Mouse (Mus musculus) right cerebral cortex, postnatal 36 days (tissue): ENCODE measurements around the gene Map3k15.

Experiments used
- DNase-seq, 2 experiments: peaks; one replicate each; pipeline ENCODE4 v3.0.0; 2022; ENCODE audit warnings: low spot score in 2 of 2, mixed read lengths in 1 of 2

The Map3k15 gene

DNA sequence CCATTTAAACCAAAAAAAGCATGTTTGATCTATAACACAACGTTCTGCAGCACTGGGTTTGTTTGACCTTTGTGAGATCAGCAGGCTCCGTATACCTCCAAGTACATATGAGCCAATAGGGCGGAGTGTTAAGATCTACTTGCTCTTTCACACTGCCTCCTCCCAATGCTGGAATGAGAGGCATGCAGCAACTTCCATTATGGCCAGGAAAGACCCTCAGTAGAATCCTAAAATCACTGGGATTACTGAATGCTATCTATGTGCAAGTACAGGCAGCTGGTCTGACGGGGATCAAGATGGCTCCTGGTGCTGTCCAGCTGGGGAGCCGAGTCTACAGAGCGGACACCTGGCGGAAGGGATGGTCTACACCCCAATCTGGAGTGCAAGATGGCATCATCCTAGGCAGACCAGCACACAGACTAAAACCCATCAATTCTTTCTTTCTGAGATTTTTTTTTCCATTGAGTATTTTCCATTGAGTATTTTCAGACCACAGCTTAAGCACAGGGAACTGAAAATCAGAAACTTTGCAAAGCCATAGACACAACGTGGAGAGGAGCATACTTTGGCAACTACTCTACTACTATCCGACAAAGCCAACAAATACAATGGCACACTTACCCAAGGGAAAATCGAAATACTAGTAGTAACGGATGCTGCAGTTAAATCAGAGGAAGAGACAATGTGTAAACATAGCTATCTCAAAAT is 146.1 kb downstream of the Map3k15 start:
- no peak for DNase-seq

DNA sequence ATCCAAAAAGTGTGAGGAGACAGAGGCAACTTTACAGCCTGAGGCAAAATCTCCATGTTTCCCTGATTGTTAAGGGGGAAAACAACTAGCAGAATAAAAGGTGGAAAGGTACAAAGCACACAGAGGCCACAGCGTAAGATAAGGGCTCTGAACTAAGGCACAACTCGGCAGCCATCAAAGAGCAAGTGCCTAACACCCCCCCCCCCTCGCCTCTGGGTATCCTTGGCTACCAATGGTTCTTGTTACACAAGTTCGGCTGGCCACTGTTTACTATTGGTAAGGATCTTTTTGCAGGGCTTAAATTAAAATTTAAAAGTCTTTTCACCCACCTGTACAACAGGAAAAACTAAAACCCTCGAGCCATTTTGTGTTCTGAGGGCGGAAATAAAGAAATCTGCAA is 147.5 kb downstream of the Map3k15 start:
- no peak for DNase-seq

DNA sequence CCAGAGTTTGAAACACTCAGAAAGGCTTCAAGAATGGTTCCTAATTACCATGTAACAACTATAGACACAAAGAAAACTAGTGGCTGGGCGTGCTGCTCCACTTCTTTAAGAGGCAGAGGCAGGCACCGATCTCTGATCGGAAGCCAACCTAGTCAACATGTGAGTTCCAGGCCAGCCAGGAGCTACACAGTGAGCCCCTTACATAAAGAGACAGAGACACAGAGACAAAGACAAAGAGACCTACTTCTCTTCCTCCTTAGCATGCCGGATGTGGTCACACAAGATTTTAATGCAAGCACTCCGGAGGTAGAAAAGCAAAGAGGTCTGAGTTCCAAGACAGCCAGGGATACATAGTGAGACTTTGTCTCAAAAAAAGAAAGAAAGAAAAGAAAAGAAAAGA is 147.9 kb downstream of the Map3k15 start:
- DNase-seq: no peak

DNA sequence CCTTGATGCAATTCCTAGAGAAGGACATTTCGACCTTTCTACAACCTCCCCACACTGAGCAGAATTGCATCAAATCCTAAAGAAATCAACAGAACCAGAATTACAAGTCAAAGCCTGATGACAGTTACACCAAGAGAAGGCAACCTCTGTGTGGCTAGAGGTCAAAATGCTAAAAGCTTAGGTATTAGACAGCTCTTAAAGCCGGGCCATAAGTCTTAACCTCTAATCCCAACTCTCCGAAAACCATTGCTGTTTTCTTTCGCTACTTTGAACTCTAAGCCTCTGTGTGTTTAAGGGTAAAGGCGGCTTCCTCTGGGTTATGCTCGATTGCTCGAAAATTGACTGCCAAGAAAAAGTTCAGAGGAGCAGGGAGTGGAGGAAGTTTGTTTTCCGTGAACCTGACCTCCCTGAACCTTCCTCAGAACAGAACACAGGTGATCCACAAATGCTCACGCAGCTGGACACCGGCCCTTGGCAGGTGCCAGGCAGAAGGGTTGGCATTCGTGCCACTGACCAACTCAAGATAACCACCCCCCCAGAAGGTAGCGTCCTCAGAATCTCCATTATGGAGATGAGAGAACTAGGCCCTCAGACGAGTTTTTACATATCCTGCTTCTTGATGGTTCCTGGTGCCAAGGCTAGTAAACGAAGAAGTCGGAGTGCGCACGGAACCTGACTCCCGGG is 149.1 kb downstream of the Map3k15 start:
- DNase-seq: no peak

DNA sequence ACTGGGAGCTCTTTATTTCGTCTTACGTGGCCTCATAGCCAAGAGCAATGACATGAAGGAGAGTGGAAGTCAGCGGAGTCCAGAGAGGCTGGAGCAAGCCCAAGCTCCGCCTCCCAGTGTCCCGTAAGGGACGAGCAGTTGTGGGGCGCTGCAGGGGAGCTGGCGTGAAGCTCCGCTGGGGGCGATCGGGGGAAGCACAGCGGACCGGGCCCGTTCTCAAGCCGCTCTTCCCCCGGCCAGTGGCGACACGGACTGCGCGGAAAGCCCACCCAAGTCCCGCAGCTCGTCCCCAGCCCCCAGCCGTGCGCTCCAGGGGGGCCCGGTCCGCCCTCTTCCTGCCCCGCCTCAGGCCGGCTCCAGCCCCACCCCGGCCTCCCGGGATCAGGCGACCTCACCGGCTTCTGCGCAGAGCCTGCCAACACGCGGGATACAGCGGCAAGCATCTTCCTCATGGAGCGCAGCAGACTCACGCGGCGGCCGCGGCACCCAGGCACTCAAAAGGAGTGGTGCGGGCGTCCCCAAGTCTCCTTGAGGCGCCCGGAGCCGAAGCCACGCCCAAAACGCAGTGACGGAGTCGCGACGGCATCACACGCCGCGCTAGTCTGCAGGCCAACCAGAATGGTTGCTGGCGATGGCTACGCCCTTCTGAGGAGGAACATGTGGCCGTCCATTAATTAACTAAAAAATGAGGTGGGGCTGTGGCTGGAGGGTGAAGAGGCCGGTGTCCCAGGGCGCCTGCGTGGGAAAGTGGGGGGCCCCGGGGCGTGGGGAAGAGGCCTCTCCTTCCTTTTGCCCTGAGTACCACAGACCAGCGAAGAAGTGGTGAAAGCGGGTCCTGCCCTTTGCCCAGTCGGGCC is 149.9 kb downstream of the Map3k15 start, which contains the start of gene Pdha1:
Gene Pdha1, minus strand, starts transcription at position 553 of the 857 bp plus-strand sequence.
- DNase-seq: peak; percentile 84 to 87

DNA sequence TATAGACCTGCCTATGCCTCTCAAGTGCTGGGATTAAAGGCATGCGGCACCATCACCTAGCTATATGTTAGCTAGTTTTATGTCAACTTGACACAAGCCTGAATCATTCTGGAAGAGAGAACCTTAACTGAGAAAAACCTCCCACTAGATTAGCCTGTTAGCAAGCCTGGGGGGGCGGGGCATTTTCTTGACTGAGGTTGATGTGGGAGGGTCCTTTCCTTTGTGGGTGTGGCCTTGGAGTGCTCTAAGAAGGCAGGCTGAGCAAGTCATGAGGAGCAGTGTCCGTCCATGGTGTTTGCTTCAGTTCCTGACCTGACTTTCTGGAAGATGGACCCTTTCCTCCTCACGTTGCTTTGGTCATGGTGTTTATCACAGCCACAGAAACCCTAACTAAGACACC is 158.6 kb downstream of the Map3k15 start:
- no peak for DNase-seq

DNA sequence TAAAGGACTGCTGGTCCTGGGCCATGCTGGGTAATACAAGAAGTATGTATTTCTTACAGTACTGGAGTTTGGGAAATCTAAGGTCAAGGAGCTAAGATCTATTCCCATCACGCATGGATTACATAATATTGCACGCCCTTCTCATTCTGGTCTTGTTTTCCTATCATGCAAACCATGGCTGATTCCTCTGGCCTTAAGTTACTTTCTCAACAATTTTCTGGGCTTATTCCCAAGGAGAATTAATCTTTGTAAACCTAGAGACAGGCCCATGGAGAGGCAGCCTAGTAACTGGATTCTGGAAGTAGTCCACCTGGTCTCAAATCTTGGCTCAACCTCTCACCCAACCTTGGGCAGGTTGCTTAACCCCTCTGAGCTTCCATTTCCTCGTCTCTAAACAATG is 159.2 kb downstream of the Map3k15 start:
- DNase-seq: no peak

DNA sequence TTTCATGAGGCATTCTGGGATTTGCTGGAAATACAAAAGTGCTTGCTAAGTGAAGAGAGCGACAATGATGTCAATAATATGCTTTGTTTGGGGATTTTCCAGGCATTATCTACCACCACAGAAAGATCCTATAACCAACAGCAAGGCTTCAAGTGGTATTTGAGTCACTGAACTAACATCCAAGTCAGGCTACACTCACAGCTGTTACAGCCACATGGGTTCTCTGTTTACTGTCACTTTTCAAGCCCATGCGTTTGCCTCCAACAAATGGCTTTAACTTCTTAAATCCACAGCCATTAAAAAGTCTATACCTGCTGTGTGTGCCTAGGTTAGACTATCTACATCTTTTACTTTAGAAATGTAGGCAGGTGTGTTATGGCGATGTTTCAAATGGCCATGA is 160.6 kb downstream of the Map3k15 start:
- DNase-seq: no peak

DNA sequence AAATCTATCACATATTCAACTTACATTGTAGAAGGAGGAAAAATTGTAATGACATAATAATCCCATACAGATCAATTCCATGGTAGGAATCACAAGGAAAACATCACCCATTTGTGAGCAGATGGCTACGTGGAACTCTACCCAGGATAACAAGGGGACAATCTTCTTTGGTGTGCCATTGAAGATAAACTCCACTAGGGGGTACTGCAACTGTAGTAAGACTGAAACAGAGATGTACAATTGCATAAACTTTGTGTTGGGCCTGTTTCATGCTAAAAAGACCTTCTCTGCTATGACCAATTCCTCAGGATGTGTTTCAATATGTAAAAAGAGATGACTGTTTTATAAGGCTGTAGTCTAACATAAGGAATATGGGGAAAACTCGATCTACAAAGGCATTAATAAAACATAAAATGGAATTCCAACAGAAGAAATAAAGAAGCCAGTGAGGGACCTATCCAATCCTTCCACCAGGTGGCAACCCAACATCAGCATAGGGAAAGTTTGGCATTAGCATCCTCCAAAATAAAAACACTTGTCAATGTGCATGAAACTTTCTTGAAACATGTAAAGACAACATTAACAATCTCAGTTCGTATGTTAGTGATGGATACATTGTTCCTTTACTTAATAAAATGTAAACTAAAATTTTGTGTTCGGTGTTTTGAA is 165.0 kb downstream of the Map3k15 start:
- DNase-seq: no peak

DNA sequence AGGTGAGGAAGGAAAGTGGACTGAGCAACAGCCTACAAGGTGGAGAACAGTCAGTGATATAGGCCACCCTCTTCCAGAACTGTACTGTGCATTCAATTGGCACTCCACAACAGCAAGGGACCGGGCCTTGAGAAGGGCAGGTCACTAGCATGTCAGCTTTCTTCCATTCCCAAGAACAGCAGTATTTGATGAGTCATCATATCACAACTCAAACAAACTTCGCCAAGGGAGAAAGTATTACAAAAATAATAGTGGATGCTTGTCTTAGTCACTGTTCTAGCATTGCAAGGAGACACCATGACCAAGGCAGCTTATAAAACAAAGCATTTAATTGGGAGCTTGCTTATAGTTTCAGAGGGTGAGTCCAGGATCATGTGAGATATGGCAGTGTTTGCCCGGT is 176.0 kb downstream of the Map3k15 start:
- DNase-seq: no peak

DNA sequence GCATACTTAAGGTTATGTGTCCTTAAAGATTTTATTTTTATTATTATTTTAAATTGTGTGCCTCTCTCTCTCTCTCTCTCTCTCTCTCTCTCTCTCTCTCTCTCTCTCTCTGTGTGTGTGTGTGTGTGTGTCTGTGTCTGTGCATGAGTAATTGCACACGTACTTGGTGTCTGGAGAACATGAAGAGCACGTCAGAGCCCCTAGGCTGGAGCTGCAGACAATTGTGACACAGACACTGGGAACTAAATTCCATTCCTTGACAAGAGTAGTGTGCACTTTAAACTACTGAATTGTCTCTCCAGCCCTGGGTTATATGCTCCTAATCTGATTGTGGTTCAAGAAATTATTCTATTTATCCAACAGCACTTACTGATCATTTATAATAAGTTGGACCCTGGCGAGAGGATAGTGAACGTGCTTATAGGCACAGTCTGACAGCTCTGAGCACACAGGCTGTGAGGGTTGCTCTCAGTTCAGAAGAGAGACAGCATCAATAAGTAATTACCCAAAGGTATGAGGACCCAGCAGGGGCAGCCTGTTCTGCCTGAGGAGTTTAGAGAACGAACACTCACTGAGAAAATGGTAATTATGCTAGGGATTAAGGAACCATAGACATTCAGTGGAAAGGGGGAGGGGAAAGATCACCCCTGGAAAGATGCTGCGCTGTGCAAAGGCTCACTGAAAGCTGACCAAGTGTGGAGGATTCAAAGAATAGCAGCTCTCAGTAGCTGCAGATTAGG is 178.2 kb downstream of the Map3k15 start:
- no peak for DNase-seq

DNA sequence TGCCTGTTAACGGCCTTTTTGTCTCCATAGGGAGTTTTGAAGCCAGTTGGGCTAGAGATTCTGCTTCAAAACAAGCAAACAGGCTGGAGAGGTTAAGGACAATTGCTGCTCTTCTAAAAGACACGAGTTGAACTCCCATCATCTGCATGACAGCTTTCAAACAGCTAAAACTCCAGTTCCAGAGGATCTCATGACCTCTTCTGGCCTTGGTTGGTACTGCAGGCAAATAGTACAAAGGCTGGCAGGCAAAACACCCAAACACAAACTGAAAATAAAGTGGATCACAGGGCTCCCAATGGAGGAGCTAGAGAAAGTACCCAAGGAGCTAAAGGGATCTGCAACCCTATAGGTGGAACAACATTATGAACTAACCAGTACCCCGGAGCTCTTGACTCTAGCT is 181.9 kb downstream of the Map3k15 start:
- DNase-seq: peak; percentile 2 to 23
